Mouse (Mus musculus): ENCODE results near the gene Igsf21. TPM values are rescaled to one million over a fixed set of nuclear protein-coding genes. Genes with fewer than 3 reads are reported as not detected.

The Igsf21 gene
- total RNA-seq, 2 experiments from 2014 or later = 4.5 to 5.9 TPM

DNA sequence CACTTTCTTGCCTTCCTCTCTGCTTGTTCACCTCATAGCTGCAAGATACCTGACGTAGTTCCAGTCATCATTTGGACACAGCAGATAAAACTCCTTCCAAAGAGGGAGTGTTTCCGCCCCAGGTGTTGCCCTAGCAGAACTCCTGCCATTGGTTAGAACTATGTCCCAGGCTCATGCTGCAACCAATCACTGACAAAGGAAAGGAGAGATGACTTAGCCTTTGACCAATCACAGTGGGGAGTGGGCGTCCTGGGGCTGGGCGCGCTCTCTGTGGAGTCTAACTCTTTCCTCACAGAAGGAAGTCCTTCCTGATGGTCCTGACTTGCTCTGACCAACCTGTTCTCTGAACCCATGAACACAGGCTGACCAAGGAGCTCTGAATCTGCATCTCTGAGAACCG, 44.4 kb downstream of the Igsf21 start:
- no peak for DNase-seq (ENCODE audit: low spot score in 2 of 2)

- no peak for DNase-seq (ENCODE audit: low spot score in 2 of 2)
Measured at GRCm38 (mm10) chr4:140200296-140200695, 46.3 kb downstream of the Igsf21 start.

DNA sequence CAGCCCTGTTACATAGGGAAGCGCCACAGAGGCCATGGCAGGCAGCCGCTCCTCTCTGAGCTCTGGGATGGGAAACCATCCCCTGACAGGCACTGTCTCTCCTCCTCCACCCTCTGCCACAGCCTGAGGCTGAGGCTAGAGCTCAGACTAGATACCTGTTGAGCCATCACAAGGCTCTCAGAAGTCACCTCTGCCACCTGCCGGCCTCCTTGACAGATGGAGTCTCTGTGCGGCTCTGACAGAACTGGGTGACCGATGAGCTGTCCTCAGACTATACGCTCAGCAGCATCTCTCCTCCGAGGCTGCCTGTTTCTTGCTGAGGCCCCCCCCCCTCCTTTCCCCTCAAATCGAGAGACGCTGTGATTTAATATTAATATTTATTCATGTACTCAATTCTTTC, 49.9 kb downstream of the Igsf21 start:
- DNase-seq (ENCODE audit: low spot score in 2 of 2) = no peak

- DNase-seq (ENCODE audit: low spot score in 2 of 2) = no peak
Measured at GRCm38 (mm10) chr4:140192276-140193002, 54.1 kb downstream of the Igsf21 start.

GRCm38 (mm10) chr4:140189601-140190000, 57.0 kb downstream of the Igsf21 start:
- DNase-seq (ENCODE audit: low spot score in 2 of 2) = no peak

GRCm38 (mm10) chr4:140188626-140189025, 58.0 kb downstream of the Igsf21 start:
- DNase-seq (ENCODE audit: low spot score in 2 of 2) = no peak

- no peak for DNase-seq (ENCODE audit: low spot score in 2 of 2)
Measured at GRCm38 (mm10) chr4:140187404-140188145, 59.0 kb downstream of the Igsf21 start.

DNA sequence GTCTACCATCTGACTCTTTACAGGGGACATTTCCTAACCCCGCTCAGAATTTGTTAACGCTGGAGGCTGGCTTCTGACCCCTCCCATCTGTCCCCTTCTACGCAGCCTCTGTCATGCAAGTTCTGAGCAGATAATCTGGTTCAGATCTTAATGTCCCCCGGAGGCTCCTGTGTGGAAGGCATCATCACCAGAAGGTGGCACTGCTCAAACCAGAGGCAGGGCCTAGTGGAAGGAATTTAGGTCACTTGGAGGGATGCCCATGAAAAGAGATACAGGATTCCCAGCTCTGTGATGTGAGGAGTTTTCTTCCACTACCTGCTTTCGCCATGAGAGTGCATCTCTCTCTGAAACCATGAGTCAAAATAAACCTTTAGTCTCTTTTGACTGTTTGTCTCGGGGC, 67.0 kb downstream of the Igsf21 start:
- DNase-seq (ENCODE audit: low spot score in 2 of 2) = no peak

DNA sequence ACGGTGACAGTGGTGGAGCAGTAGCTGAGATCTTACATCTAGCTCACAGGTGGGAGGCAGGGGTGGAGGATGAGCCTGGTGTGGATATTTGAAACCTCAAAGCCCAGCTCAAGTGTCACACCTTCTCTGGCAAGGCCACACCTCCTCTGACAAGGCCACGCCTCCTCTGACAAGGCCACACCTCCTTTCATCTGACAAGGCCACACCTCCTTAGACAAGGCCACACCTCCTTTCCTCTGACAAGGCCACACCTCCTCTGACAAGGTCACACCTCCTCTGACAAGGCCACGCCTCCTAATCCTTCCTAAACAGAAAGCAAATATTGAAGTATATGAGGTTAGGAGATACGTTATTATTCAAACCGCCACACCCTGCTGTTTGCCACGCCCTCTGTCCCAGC, 69.5 kb downstream of the Igsf21 start:
- DNase-seq (ENCODE audit: low spot score in 2 of 2) = no peak

DNA sequence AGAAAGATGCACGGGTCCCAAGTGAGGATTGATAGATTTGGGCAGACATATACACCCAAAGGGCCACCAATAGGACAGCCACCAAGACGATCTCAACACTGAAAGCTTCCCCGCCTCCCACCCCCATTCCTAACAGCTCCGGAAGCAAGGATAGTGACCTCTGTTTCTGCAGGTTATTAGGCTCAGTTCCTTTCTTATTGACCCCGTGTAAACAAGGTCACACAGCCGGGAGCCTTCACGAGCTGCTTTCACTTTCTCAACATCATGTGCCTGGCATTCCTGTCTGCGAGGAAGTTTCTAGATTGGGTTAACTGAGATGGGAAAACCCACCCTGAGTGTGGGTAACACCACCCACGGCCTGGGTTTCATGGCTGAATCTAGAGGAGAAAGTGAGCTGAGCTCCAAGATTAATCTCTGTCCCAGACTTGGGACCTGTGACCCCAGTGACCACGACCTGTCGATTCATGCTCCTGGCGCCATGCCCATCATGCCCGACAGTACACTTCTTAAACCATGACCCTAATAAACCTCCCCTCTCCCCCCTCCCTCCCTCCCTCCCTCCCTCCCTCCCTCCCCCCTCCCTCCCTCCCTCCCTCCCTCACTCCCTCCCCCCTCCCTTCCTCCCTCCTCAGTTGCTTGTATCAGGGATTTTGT, 72.7 kb downstream of the Igsf21 start:
- no peak for DNase-seq (ENCODE audit: low spot score in 2 of 2)

GRCm38 (mm10) chr4:140173084-140173483, 73.5 kb downstream of the Igsf21 start:
- no peak for DNase-seq (ENCODE audit: low spot score in 2 of 2)

DNA sequence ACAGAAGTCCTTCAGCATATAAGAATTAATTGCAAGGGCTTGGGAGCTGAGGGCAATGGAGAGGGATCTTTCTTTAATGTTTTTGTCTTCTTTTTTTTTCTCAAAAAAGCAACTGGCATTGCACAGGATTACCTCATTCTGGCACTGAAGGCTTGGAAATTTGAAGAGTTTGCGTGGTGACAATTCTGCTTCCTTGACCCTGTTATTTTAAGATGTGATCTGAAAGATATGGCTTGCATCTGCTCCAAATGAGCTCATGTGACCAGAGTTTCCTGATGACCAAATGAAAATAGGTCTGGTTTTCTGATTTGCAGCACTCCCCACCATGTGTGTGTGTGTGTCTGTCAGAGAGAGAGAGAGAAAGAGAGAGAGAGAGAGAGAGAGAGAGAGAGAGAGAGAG, 74.7 kb downstream of the Igsf21 start:
- DNase-seq (ENCODE audit: low spot score in 2 of 2) = no peak

DNA sequence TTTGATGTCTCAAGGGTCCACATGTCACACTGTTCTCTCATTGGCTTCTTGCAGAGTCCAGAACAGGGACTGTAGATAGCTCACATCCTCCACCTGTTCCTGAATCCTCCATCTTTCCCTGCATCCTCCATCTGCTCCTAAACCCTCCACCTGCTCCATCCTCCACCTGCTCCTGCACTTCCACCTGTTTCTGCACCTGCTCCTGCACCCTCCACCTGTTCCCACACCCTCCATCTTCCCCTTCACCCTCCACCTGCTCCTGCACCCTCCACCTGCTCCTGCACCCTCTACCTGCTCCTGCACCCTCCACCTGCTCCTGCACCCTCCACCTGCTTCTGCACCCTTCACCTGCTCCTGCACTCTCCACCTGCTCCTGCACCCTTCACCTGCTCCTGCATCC, 75.4 kb downstream of the Igsf21 start:
- no peak for DNase-seq (ENCODE audit: low spot score in 2 of 2)

DNA sequence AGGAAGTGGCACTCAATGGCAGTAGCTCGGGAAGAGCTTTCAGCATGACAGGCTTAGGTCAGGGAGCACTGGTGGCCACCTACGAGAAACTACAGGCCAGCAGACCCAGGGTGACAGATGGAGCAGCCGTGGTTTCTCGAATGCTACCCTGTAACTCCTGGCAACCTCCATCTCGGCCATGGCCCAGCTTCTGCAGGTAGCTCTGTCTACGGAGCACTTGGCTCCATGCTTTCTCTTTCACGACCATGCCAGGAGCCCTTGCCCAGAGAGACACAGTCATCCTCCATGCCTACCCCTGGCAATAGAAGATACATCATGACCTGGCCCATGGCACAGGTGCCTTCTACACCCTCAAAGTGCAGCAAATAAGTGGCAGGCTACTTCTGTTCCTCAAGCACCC, 80.7 kb downstream of the Igsf21 start:
- no peak for DNase-seq (ENCODE audit: low spot score in 2 of 2)

- DNase-seq (ENCODE audit: low spot score in 2 of 2) = no peak
Measured at GRCm38 (mm10) chr4:140164662-140165061, 81.9 kb downstream of the Igsf21 start.

GRCm38 (mm10) chr4:140159617-140160016, 87.0 kb downstream of the Igsf21 start:
- DNase-seq (ENCODE audit: low spot score in 2 of 2) = no peak

- DNase-seq (ENCODE audit: low spot score in 2 of 2) = no peak
Measured at GRCm38 (mm10) chr4:140154899-140155463, 91.6 kb downstream of the Igsf21 start.

- DNase-seq (ENCODE audit: low spot score in 2 of 2) = no peak
Measured at GRCm38 (mm10) chr4:140154484-140154883, 92.1 kb downstream of the Igsf21 start.

- no peak for DNase-seq (ENCODE audit: low spot score in 2 of 2)
Measured at GRCm38 (mm10) chr4:140153711-140154114, 92.9 kb downstream of the Igsf21 start.

DNA sequence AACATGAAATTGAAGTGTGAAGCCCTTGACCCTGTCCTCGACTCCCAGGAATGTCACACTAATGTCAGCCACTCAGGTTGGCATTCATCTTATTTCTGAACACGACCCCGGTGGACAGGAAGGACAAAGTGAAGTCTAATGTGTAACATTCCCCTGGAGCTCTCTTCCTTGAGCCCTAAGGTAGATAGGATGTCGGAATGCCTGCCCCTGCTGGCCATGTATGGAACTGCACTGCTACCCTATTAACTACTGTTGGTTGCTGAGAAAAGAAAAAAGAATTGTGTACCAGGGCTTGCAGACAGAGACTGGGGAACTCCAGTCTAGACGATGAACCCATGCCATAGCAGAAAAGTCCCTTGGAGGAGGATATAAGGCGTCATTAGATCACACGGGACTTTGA, 93.5 kb downstream of the Igsf21 start:
- DNase-seq (ENCODE audit: low spot score in 2 of 2) = no peak

- DNase-seq (ENCODE audit: low spot score in 2 of 2) = no peak
Measured at GRCm38 (mm10) chr4:140149706-140150105, 96.9 kb downstream of the Igsf21 start.

All from adrenal gland, postnatal 4 days (tissue).